Mouse (Mus musculus) embryonic fibroblast, embryonic 13.5 days (primary cell): ENCODE measurements around the gene Nrip2.

ENCODE experiments used
- CTCF ChIP-seq: IDR thresholded peaks from 2 replicates; pipeline ENCODE4 v1.5.1; 2011; ENCODE audit warnings: mild to moderate bottlenecking, control low read depth, low read length, moderate library complexity, borderline replicate concordance; ENCODE audit not compliant: insufficient read depth
- POLR2A ChIP-seq: IDR thresholded peaks from 2 replicates; pipeline ENCODE4 v1.6.1; 2011; ENCODE audit warnings: low read depth, mild to moderate bottlenecking, control low read depth, low read length, moderate library complexity

- TF ChIP-seq CTCF (no peak), POLR2A (no peak)
These were observed at the start of gene Nrip2 for GRCm38 (mm10) chr6:128398996-128399395.
